Comparison of ENCODE assay signal across 46 mouse cellular contexts in the genomic region with DNA sequence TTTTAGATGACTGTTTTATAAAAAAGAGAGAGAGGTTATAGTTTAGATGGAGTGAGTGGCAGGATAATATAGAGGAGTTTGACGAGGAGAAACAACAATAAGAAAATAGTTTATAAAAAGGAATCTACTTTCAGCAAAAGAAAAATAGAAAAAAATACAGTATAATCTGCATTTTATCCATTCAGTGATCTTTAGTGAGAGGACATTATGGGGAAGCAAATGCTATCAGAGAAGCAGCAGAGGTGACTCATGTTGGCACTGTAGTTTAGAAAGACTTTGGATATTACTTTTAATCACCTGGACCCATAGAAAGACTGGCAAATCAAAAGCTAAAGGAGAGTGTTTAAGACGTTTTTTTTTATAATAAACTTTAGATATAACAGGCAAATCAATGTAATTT. TPM values are rescaled to one million over a fixed set of nuclear protein-coding genes. Genes with fewer than 3 reads are reported as not detected.
"Had no signal": no experiment of that assay in that cellular context is flagged by ENCODE, and none has a peak within 500 bp of the region (broad histone marks: within the 10 kb centered on the region; RNA-seq: fewer than 3 reads in every experiment).

No protein-coding gene starts in this region.

- H3K4me1 ChIP-seq: limb, embryonic 10.5 days; limb, embryonic 15.5 days; liver, embryonic 12.5 days; liver, embryonic 13.5 days; liver, embryonic 15.5 days; lung, embryonic 15.5 days; megakaryocyte, embryonic 14.5 days; midbrain, embryonic 10.5 days; midbrain, embryonic 12.5 days; midbrain, embryonic 13.5 days; midbrain, embryonic 15.5 days; neural tube, embryonic 12.5 days had no signal

- H3K36me3 ChIP-seq: limb, embryonic 10.5 days; limb, embryonic 12.5 days; limb, embryonic 13.5 days; limb, embryonic 15.5 days; liver, embryonic 12.5 days; liver, embryonic 13.5 days; liver, embryonic 15.5 days; lung, embryonic 15.5 days; midbrain, embryonic 10.5 days; midbrain, embryonic 12.5 days; midbrain, embryonic 13.5 days; midbrain, embryonic 15.5 days; neural tube, embryonic 12.5 days had no signal

- H3K4me3 ChIP-seq: limb, embryonic 10.5 days; limb, embryonic 12.5 days; limb, embryonic 13.5 days; limb, embryonic 15.5 days; liver, embryonic 12.5 days; liver, embryonic 13.5 days; liver, embryonic 15.5 days; lung, embryonic 15.5 days; megakaryocyte, embryonic 14.5 days; midbrain, embryonic 10.5 days; midbrain, embryonic 12.5 days; midbrain, embryonic 13.5 days; midbrain, embryonic 15.5 days; myocyte; neural tube, embryonic 12.5 days had no signal

- H3K27me3 ChIP-seq: limb, embryonic 12.5 days; limb, embryonic 13.5 days; limb, embryonic 15.5 days; liver, embryonic 12.5 days; liver, embryonic 13.5 days; liver, embryonic 15.5 days; lung, embryonic 15.5 days; megakaryocyte, embryonic 14.5 days; midbrain, embryonic 12.5 days; midbrain, embryonic 13.5 days; midbrain, embryonic 15.5 days; neural tube, embryonic 12.5 days had no signal

- H3K9me3 ChIP-seq: limb, embryonic 10.5 days; limb, embryonic 12.5 days; limb, embryonic 13.5 days; limb, embryonic 15.5 days; liver, embryonic 12.5 days; liver, embryonic 13.5 days; liver, embryonic 15.5 days; lung, embryonic 15.5 days; megakaryocyte, embryonic 14.5 days; midbrain, embryonic 10.5 days; midbrain, embryonic 12.5 days; midbrain, embryonic 13.5 days; midbrain, embryonic 15.5 days; neural tube, embryonic 12.5 days had no signal

- H3K9ac ChIP-seq: limb, embryonic 12.5 days; limb, embryonic 13.5 days; limb, embryonic 15.5 days; liver, embryonic 12.5 days; liver, embryonic 13.5 days; liver, embryonic 14.5 days; liver, embryonic 15.5 days; liver, postnatal 0 days; lung, embryonic 14.5 days; lung, embryonic 15.5 days; midbrain, embryonic 12.5 days; midbrain, embryonic 13.5 days; midbrain, embryonic 15.5 days; neural tube, embryonic 12.5 days had no signal

- H3K27ac ChIP-seq: limb, embryonic 10.5 days; limb, embryonic 13.5 days; limb, embryonic 15.5 days; liver, embryonic 12.5 days; liver, embryonic 13.5 days; liver, embryonic 14.5 days; liver, embryonic 15.5 days; lung, embryonic 15.5 days; macrophage; midbrain, embryonic 10.5 days; midbrain, embryonic 12.5 days; midbrain, embryonic 13.5 days; midbrain, embryonic 15.5 days; neural tube, embryonic 12.5 days had no signal

- DNase-seq: left cerebral cortex, postnatal 4 days; liver; liver, embryonic 13.5 days; liver, postnatal 0 days; lung, adult 18-20 months; lung, adult 2 months; lung, embryonic 14.5 days; lung, postnatal 10 days; lung, postnatal 14 days; lung, postnatal 36 days; lung, postnatal 4 days; midbrain, embryonic 14.5 days had no signal

RNA-seq across cellular contexts. Expression of a gene that starts 17.0 kb away (rescaled TPM):
- total RNA-seq: left cerebral cortex, postnatal 10 days; left cerebral cortex, postnatal 14 days; left cerebral cortex, postnatal 25 days; left cerebral cortex, postnatal 36 days; left cerebral cortex, postnatal 4 days; liver, adult 2 months; megakaryocyte progenitor cell, adult 5-6 weeks; megakaryocyte, adult 5-6 weeks; megakaryocyte-erythroid progenitor cell, adult 5-6 weeks; midbrain, postnatal 0 days had no signal
- polyA plus RNA-seq: limb, embryonic 10.5 days; limb, embryonic 11.5 days; limb, embryonic 12.5 days; limb, embryonic 13.5 days; limb, embryonic 14.5 days; limb, embryonic 15.5 days; liver, adult 2 months; liver, embryonic 11.5 days; liver, embryonic 12.5 days; liver, embryonic 13.5 days; liver, embryonic 14.5 days; liver, embryonic 15.5 days; liver, embryonic 16.5 days; liver, postnatal 0 days; lung, adult 2 months; lung, embryonic 14.5 days; lung, embryonic 15.5 days; lung, embryonic 16.5 days; lung, postnatal 0 days; macrophage; midbrain, embryonic 10.5 days; midbrain, embryonic 11.5 days; midbrain, embryonic 12.5 days; midbrain, embryonic 13.5 days; midbrain, embryonic 14.5 days; midbrain, embryonic 15.5 days; midbrain, embryonic 16.5 days; midbrain, postnatal 0 days; myocyte; neural tube, embryonic 11.5 days; neural tube, embryonic 12.5 days had no signal
